Mouse (Mus musculus) myocyte (in vitro differentiated cells): Measurements from ENCODE around the gene Tsen34.

Source experiments
- CEBPB ChIP-seq: IDR thresholded peaks from 2 replicates; pipeline ENCODE4 v1.6.1; 2011; ENCODE audit warnings: mild to moderate bottlenecking, moderate library complexity; ENCODE audit not compliant: poor library complexity, insufficient read depth, severe bottlenecking
- MAX ChIP-seq: IDR thresholded peaks from one replicate; pipeline ENCODE4 v1.6.1; 2011; ENCODE audit warnings: low read depth, mild to moderate bottlenecking, control low read depth
- MYOD1 ChIP-seq, 3 experiments: IDR thresholded peaks; one replicate each; pipeline ENCODE4 v1.6.1; 2011; ENCODE audit warnings: control low read depth in 2 of 3, low read depth in 2 of 3, mild to moderate bottlenecking in 2 of 3, moderate library complexity in 1 of 3; ENCODE audit not compliant: insufficient read length in 2 of 3, control insufficient read depth in 1 of 3
- POLR2A ChIP-seq: IDR thresholded peaks from one replicate; pipeline ENCODE4 v1.6.1; 2011; ENCODE audit warnings: low read depth, mild to moderate bottlenecking, control low read depth, moderate library complexity; ENCODE audit not compliant: insufficient read length
- POLR2AphosphoS2 ChIP-seq: IDR thresholded peaks from one replicate; pipeline ENCODE4 v1.6.1; 2011; ENCODE audit warnings: low read depth, control low read depth; ENCODE audit not compliant: insufficient read length
- SRF ChIP-seq: IDR thresholded peaks from one replicate; pipeline ENCODE4 v1.6.1; 2011; ENCODE audit warnings: low read depth; ENCODE audit not compliant: control insufficient read depth, insufficient read length
- TCF12 ChIP-seq: IDR thresholded peaks from one replicate; pipeline ENCODE4 v1.6.1; 2011; ENCODE audit warnings: mild to moderate bottlenecking, control low read depth; ENCODE audit not compliant: poor library complexity, insufficient read depth, severe bottlenecking
- TCF3 ChIP-seq: IDR thresholded peaks from one replicate; pipeline ENCODE4 v1.6.1; 2011; ENCODE audit warnings: low read depth, control low read depth; ENCODE audit not compliant: insufficient read length
- USF1 ChIP-seq: IDR thresholded peaks from one replicate; pipeline ENCODE4 v1.6.1; 2011; ENCODE audit warnings: low read depth, mild to moderate bottlenecking, control low read depth, moderate library complexity

DNA sequence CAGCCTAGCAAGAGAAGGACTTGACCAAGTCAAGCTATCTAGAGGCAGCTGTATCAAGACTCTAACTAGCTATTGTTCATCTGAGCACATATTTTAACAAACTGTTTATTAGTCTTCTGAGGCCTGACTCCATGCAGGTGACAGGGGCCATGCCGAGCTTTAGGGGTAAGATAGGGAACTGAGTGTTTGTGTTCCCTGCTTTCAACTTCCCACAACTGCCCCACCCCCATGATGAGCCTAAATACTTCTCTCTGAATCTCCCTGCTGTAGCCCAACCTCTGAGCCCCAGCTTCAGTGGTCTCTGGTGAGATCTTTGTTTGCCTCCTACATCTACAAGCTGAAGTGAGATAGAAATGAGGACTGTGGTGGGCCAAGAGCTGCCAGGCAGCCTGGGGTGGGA lies 22.6 kb downstream of the Tsen34 start:
- no peak for TF ChIP-seq USF1
- no peak for TF ChIP-seq CEBPB
- no peak for TF ChIP-seq POLR2A
- no peak for TF ChIP-seq MYOD1 (IDR thresholded peaks at IDR 0.05; ENCODE audit: control insufficient read depth in 1 of 3, insufficient read length in 2 of 3, low read depth in 2 of 3)
- TF ChIP-seq TCF12: no peak
- TF ChIP-seq MAX: no peak
- TF ChIP-seq POLR2AphosphoS2: no peak
- TF ChIP-seq SRF: no peak
- no peak for TF ChIP-seq TCF3
